Mouse (Mus musculus) forebrain, embryonic 10.5 days (tissue): ENCODE results near the gene Gpc2. TPM values are rescaled to one million over a fixed set of nuclear protein-coding genes. Genes with fewer than 3 reads are reported as not detected.

Source experiments
- DNase-seq: peaks from one replicate; pipeline ENCODE4 v3.0.0-alpha.2; 2017; ENCODE audit warnings: low spot score; ENCODE audit errors: extremely low spot score
- H3K27ac ChIP-seq: fragments of 300-500 bp; sonication (generic); 2 replicates; pipeline ENCODE4 v1.5.1; 2016; ENCODE audit warnings: mild to moderate bottlenecking
- H3K27me3 ChIP-seq: fragments of 300-500 bp; sonication (generic); 2 replicates; pipeline ENCODE4 v1.6.1; 2016; ENCODE audit warnings: mild to moderate bottlenecking; ENCODE audit not compliant: poor library complexity, severe bottlenecking
- H3K36me3 ChIP-seq: fragments of 300-500 bp; sonication (generic); replicated peaks from 2 replicates; pipeline ENCODE4 v1.6.1; 2016; ENCODE audit warnings: mild to moderate bottlenecking, moderate library complexity
- H3K4me1 ChIP-seq: fragments of 300-500 bp; sonication (generic); 2 replicates; pipeline ENCODE4 v1.6.1; 2016
- H3K4me3 ChIP-seq: fragments of 300-500 bp; sonication (generic); 2 replicates; pipeline ENCODE4 v1.5.1; 2016; ENCODE audit warnings: mild to moderate bottlenecking, moderate library complexity
- H3K9me3 ChIP-seq: fragments of 300-500 bp; sonication (generic); 2 replicates; pipeline ENCODE4 v1.6.1; 2016; ENCODE audit warnings: mild to moderate bottlenecking, moderate library complexity
- WGBS: fragments of 180-500 bp; shearing (Covaris S2); methylation state at CpG from one replicate; pipeline ENCODE4 v1.1.7; 2016; 5-methylcytosine and 5-hydroxymethylcytosine counted together
- polyA plus RNA-seq: library from polyadenylated mRNA; unstranded; fragments of >200 nt; fragmentation: Nextera tagmentation; extraction: Ambion mirVana; gene quantifications from 2 replicates; pipeline ENCODE4 v1.2.1, GENCODE M21; 2016

Gpc2 gene
- polyA plus RNA-seq, 1 experiment from 2014 or later, result 36.7 TPM

DNA sequence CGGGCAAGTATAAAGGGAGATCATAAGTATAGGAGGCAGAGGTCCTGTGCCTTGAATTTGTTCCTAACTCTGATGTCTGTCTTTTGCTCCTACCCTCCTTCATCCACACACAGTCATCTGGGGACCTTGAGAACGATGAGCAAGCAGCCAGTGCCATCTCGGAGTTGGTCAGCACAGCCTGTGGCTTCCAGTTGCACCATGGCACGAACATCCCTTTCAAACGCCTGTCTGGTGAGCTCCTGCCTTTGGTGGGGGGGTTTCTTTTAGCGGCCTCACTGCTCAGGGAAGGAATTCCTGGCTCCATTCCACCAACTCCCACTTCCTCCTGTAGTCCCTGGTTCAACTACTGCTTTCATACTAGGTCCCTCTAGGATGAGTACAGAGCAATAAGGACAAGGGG lies 21.3 kb downstream of the Gpc2 start:
- WGBS, result 83% methylated on average over 6 of the region's 6 CpGs
- no peak overlapping the region for H3K4me3 ChIP-seq

GRCm38 (mm10) chr5:138258078-138258477 lies 21.7 kb downstream of the Gpc2 start:
- H3K4me3 ChIP-seq, result no peak overlapping the region
- WGBS, result 93% methylated on average over 3 of the region's 3 CpGs
- no peak overlapping the region for H3K27ac ChIP-seq
- H3K36me3 ChIP-seq, result peaks cover 52% of the 10 kb centered on the region
- no peak for DNase-seq
- no peaks in the 10 kb centered on the region for H3K27me3 ChIP-seq
- no peaks in the 10 kb centered on the region for H3K9me3 ChIP-seq
- peaks cover 37% of the 10 kb centered on the region for H3K4me1 ChIP-seq

More for the DNA sequence above, 21.3 kb downstream of the Gpc2 start:
- no peak for DNase-seq
- Histone ChIP-seq H3K27me3 (no peaks in the 10 kb centered on the region), H3K36me3 (peaks cover 52% of the 10 kb centered on the region), H3K27ac (no peak overlapping the region), H3K4me1 (peaks cover 42% of the 10 kb centered on the region), H3K9me3 (no peaks in the 10 kb centered on the region)

DNA sequence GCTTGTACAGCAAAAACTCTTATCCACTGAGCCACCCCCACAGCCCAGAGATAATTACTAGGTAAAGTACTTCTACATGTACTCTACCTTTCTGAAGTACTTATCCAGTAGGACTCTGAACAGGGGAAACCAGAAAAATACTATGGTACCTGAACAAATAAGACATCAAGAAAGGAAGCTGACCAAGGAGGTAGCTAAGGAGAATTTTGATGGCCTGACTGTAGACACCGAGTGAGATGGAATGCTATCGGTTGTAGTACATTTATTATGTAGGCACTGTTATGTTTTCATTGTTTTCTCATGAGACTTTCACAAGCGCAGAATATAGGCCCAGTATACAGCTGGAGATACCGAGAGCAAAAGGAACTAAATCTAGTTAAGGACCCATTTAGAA lies 22.2 kb downstream of the Gpc2 start:
- no peak overlapping the region for H3K4me3 ChIP-seq
- no peaks in the 10 kb centered on the region for H3K9me3 ChIP-seq
- H3K27me3 ChIP-seq, result no peaks in the 10 kb centered on the region
- peaks cover 52% of the 10 kb centered on the region for H3K36me3 ChIP-seq
- H3K27ac ChIP-seq, result no peak overlapping the region
- DNase-seq, result no peak
- peaks cover 32% of the 10 kb centered on the region for H3K4me1 ChIP-seq
- 95% methylated on average over 4 of the region's 4 CpGs for WGBS

GRCm38 (mm10) chr5:138256966-138257584 lies 22.7 kb downstream of the Gpc2 start:
- peaks cover 27% of the 10 kb centered on the region for H3K4me1 ChIP-seq
- peaks cover 47% of the 10 kb centered on the region for H3K36me3 ChIP-seq
- 91% methylated on average over 10 of the region's 10 CpGs for WGBS

DNA sequence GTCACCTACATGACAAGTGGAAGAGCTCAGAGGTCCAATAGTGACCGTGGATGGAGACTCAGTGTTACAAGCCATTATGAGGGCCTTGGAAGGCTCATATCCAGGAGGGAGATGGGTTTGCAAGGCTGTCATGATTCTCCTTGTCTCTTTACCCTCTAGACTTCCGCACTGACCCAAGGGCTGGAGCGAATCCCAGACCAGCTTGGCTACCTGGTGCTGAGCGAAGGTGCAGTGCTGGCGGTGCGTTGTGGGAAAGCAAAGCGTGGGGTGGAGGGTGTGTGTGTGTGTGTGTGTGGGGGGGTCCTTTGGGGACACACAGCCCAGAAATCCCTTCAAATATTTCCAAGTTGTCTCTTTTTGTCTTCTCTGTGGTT lies 23.7 kb downstream of the Gpc2 start:
- Histone ChIP-seq H3K9me3 (no peaks in the 10 kb centered on the region), H3K36me3 (peaks cover 37% of the 10 kb centered on the region), H3K27ac (peak overlapping the region; percentile 85), H3K4me1 (peaks cover 23% of the 10 kb centered on the region), H3K27me3 (no peaks in the 10 kb centered on the region), H3K4me3 (peak overlapping the region; percentile 78)
- no peak for DNase-seq
- WGBS, result 23% methylated on average over 7 of the region's 7 CpGs

More at GRCm38 (mm10) chr5:138256966-138257584, 22.7 kb downstream of the Gpc2 start:
- Histone ChIP-seq H3K4me3 (no peak overlapping the region), H3K27me3 (no peaks in the 10 kb centered on the region), H3K27ac (no peak overlapping the region), H3K9me3 (no peaks in the 10 kb centered on the region)
- no peak for DNase-seq

- Histone ChIP-seq H3K4me1 (peaks cover 23% of the 10 kb centered on the region), H3K36me3 (peaks cover 31% of the 10 kb centered on the region), H3K27me3 (no peaks in the 10 kb centered on the region), H3K27ac (peak within 1 kb of the TSS; percentile 85), H3K9me3 (no peaks in the 10 kb centered on the region), H3K4me3 (peak within 1 kb of the TSS; percentile 78)
- DNase-seq, result peak; percentile 91
- WGBS, result under 1% methylated on average over 38 of the region's 38 CpGs
Measured at GRCm38 (mm10) chr5:138255353-138256093, 24.3 kb downstream of the Gpc2 start, which contains the start of gene Lamtor4. Lamtor4 (plus strand) TSS chr5:138255482.

GRCm38 (mm10) chr5:138253061-138253460 lies 26.7 kb downstream of the Gpc2 start:
- peaks cover 23% of the 10 kb centered on the region for H3K4me1 ChIP-seq
- no peak overlapping the region for H3K27ac ChIP-seq
- H3K36me3 ChIP-seq, result peaks cover 7% of the 10 kb centered on the region
- H3K9me3 ChIP-seq, result no peaks in the 10 kb centered on the region
- 90% methylated on average over 3 of the region's 3 CpGs for WGBS
- no peak overlapping the region for H3K4me3 ChIP-seq
- H3K27me3 ChIP-seq, result no peaks in the 10 kb centered on the region
- no peak for DNase-seq

DNA sequence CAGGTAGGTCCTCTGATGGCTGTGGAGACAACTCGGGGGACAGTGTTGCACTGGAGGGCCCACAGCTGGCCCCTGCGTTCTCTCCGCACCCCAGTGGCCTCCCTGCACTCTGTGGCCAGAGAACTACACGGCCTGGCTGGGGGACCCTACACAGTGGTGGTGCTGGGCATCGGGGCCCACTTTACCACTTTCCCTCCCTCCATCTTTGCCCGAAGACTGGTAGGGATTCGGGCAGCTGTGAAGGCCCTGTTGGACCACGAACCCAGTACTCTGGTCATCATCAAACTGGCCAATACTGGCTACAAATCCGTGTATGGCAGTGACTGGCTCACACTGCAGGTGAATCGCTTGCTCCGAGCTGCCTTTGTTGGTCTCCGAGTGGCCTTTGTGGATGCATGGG lies 28.7 kb downstream of the Gpc2 start:
- Histone ChIP-seq H3K27me3 (no peaks in the 10 kb centered on the region), H3K36me3 (no peaks in the 10 kb centered on the region), H3K4me3 (no peak overlapping the region), H3K4me1 (peaks cover 14% of the 10 kb centered on the region), H3K9me3 (no peaks in the 10 kb centered on the region), H3K27ac (no peak overlapping the region)
- WGBS, result 87% methylated on average over 12 of the region's 12 CpGs
- no peak for DNase-seq

- no peak overlapping the region for H3K27ac ChIP-seq
- H3K4me1 ChIP-seq, result no peaks in the 10 kb centered on the region
- H3K9me3 ChIP-seq, result no peaks in the 10 kb centered on the region
- no peak overlapping the region for H3K4me3 ChIP-seq
- H3K27me3 ChIP-seq, result no peaks in the 10 kb centered on the region
- H3K36me3 ChIP-seq, result no peaks in the 10 kb centered on the region
- WGBS, result 46% methylated on average over 2 of the region's 2 CpGs
- DNase-seq, result no peak
Measured at GRCm38 (mm10) chr5:138241511-138241910, 38.3 kb downstream of the Gpc2 start.

DNA sequence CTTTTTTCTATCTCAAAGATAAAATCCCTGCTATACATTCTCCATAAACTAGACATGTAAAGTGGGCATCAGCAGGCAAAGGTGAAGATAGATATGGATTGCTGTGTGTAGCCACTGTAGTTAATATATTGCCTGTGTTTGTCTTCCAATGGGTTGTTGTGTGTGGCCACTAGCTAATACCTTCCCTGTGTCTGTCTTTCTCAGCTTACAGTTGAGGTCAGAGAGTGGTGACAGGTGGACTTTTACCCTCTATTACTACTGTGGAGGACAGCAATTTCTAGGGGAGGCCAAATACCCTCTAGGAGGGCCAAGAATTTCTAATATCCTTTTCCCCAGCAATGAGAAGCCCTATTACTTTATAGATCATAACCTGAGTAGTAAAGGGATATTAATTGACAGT lies 45.6 kb downstream of the Gpc2 start:
- peaks cover 5% of the 10 kb centered on the region for H3K4me1 ChIP-seq
- DNase-seq, result no peak
- no peaks in the 10 kb centered on the region for H3K9me3 ChIP-seq
- no peak overlapping the region for H3K4me3 ChIP-seq
- no peak overlapping the region for H3K27ac ChIP-seq
- H3K27me3 ChIP-seq, result no peaks in the 10 kb centered on the region
- H3K36me3 ChIP-seq, result no peaks in the 10 kb centered on the region

GRCm38 (mm10) chr5:138233778-138234177 lies 46.0 kb downstream of the Gpc2 start:
- H3K4me3 ChIP-seq, result no peak overlapping the region
- peaks cover 5% of the 10 kb centered on the region for H3K4me1 ChIP-seq
- 85% methylated on average over 2 of the region's 2 CpGs for WGBS
- DNase-seq, result no peak
- no peak overlapping the region for H3K27ac ChIP-seq
- H3K9me3 ChIP-seq, result no peaks in the 10 kb centered on the region
- no peaks in the 10 kb centered on the region for H3K27me3 ChIP-seq
- no peaks in the 10 kb centered on the region for H3K36me3 ChIP-seq

GRCm38 (mm10) chr5:138229511-138229910 lies 50.3 kb downstream of the Gpc2 start:
- Histone ChIP-seq H3K4me1 (peaks cover 5% of the 10 kb centered on the region), H3K27me3 (no peaks in the 10 kb centered on the region), H3K27ac (no peak overlapping the region), H3K36me3 (no peaks in the 10 kb centered on the region), H3K9me3 (no peaks in the 10 kb centered on the region), H3K4me3 (no peak overlapping the region)
- no peak for DNase-seq
- WGBS, result 93% methylated on average over 3 of the region's 3 CpGs

DNA sequence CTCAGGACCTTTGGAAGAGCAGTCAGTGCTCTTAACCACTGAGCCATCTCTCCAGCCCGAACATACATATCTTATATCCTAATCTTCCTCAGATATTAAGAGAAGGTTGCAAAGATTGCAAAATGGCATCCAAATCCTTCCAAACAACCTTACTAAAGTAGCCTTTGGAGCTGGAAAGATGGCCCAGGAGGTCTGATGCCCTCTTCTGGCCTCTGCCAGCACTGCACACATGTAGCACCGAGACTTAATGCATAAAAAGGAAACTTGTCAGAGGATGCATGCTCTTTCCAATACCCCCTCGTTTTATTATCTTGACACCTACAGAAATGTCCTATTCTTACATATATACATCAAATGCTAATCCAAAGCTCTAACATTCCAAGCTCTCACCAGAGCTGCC lies 51.8 kb downstream of the Gpc2 start:
- no peaks in the 10 kb centered on the region for H3K36me3 ChIP-seq
- H3K4me3 ChIP-seq, result no peak overlapping the region
- peaks cover 5% of the 10 kb centered on the region for H3K4me1 ChIP-seq
- 58% methylated on average over 3 of the region's 3 CpGs for WGBS
- no peak for DNase-seq
- H3K27me3 ChIP-seq, result no peaks in the 10 kb centered on the region
- no peak overlapping the region for H3K27ac ChIP-seq
- no peaks in the 10 kb centered on the region for H3K9me3 ChIP-seq
